Mouse (Mus musculus) lung, postnatal 0 days (tissue): Measurements from ENCODE around the gene Triobp. TPM values are rescaled to one million over a fixed set of nuclear protein-coding genes. Genes with fewer than 3 reads are reported as not detected.

Experiments used
- ATAC-seq: fragments of 200-750 bp; cut with Nextera tagmentation; 2 replicates; pipeline ENCODE4 v1.8.0; 2017; ENCODE audit warnings: moderate library complexity
- DNase-seq: peaks from one replicate; pipeline ENCODE4 v3.0.0-alpha.2; 2016; ENCODE audit warnings: low spot score
- H3K27ac ChIP-seq: fragments of 300-500 bp; sonication (generic); 2 replicates; pipeline ENCODE4 v1.5.1; 2014; ENCODE audit warnings: antibody characterized with exemption, mild to moderate bottlenecking, low read length, mixed read lengths
- H3K27me3 ChIP-seq: fragments of 300-500 bp; sonication (generic); replicated peaks from 2 replicates; pipeline ENCODE4 v1.6.1; 2014; ENCODE audit warnings: low read length, mixed read lengths; ENCODE audit not compliant: insufficient read depth
- H3K36me3 ChIP-seq: fragments of 300-500 bp; sonication (generic); 2 replicates; pipeline ENCODE4 v1.6.1; 2014; ENCODE audit warnings: low read length, mixed read lengths; ENCODE audit not compliant: insufficient read depth
- H3K4me1 ChIP-seq: fragments of 300-500 bp; sonication (generic); 2 replicates; pipeline ENCODE4 v1.6.1; 2014; ENCODE audit warnings: antibody characterized with exemption, low read depth, low read length, mixed read lengths; ENCODE audit not compliant: insufficient read depth
- H3K4me2 ChIP-seq: fragments of 300-500 bp; sonication (generic); replicated peaks from 2 replicates; pipeline ENCODE4 v1.6.1; 2014; ENCODE audit warnings: low read depth, mild to moderate bottlenecking, low read length, moderate library complexity, mixed read lengths
- H3K4me3 ChIP-seq: fragments of 300-500 bp; sonication (generic); 2 replicates; pipeline ENCODE4 v1.5.1; 2014; ENCODE audit warnings: low read depth, low read length
- H3K9ac ChIP-seq: fragments of 300-500 bp; sonication (generic); replicated peaks from 2 replicates; pipeline ENCODE4 v1.6.1; 2014; ENCODE audit warnings: low read depth, mild to moderate bottlenecking
- H3K9me3 ChIP-seq: fragments of 300-500 bp; sonication (generic); 2 replicates; pipeline ENCODE4 v1.6.1; 2016; ENCODE audit warnings: low read length, mixed read lengths
- CTCF ChIP-seq: IDR thresholded peaks from 2 replicates; pipeline ENCODE4 v1.5.1; 2016; ENCODE audit warnings: antibody characterized with exemption, mild to moderate bottlenecking
- EP300 ChIP-seq: IDR thresholded peaks from 2 replicates; pipeline ENCODE4 v1.6.1; 2016; ENCODE audit warnings: antibody characterized with exemption, mild to moderate bottlenecking, control low read depth
- WGBS: fragments of 180-500 bp; shearing (Covaris S2); extraction: QIAGEN DNeasy Blood & Tissue Kit; methylation state at CpG from one replicate; pipeline ENCODE4 v1.1.7; 2014; 5-methylcytosine and 5-hydroxymethylcytosine counted together
- polyA plus RNA-seq: library from polyadenylated mRNA; unstranded; fragments of >200 nt; fragmentation: Nextera tagmentation; extraction: Ambion mirVana; gene quantifications from 2 replicates; pipeline ENCODE4 v1.2.1, GENCODE M21; 2015

Gene Triobp
- polyA plus RNA-seq, 1 experiment from 2014 or later = 23.9 TPM

DNA sequence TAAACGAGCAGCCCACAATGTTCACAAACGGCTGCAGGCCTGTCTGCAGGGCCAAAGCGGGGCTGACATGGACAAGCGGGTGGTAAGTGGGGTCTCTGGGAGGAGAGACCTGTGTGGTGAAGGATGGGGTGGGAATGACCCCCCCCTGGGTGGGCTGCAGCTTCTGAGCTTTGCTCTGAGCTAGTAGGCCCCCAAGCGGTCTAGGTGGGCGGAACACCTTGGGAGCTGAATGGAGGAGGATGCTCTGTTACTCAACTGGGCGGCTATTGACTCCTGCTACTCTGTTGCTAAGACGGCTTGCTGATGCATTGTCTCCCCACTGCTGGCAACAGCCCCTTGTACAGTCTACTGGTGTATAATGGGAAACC, 46.1 kb upstream of the Triobp start:
- H3K27ac ChIP-seq = peak overlapping the region; percentile 62; the same call in 1 of the 2 replicates
- peaks cover 15% of the 10 kb centered on the region; the same call in 1 of the 2 replicates for H3K36me3 ChIP-seq
- no peak overlapping the region; the same call in 1 of the 2 replicates for H3K4me2 ChIP-seq
- 0 out of 2 replicates have a peak overlapping the region, but pooled peaks have one; percentile 58 for H3K9ac ChIP-seq
- no peaks in the 10 kb centered on the region for H3K9me3 ChIP-seq
- DNase-seq = no peak
- H3K4me1 ChIP-seq = peaks cover 23% of the 10 kb centered on the region
- H3K4me3 ChIP-seq = no peak overlapping the region
- TF ChIP-seq CTCF = peak; percentile 21; the same call in 1 of the 2 replicates
- TF ChIP-seq EP300 = no peak
- 55% methylated on average over 8 of the region's 8 CpGs for WGBS
- no peaks in the 10 kb centered on the region for H3K27me3 ChIP-seq
- ATAC-seq = no peak

DNA sequence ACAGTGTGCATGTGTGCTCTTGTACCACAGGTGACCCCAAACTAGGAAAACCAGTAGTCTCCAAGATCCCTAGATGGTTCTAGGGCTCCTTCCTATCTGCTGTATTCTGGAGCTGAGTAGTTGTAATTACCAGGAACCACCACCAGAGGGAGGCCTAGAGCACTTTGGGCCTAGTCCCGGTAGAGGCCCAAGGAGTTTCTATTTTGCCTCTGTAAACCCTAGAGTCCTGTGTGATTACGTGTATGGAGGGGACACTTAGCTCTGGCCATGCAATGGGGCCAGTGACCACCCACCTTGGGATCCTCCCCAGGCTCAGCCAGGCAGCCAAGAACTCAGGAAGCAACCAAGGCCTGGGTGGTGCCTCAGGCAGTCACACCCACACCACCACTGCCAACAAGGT, 44.3 kb upstream of the Triobp start:
- peak; percentile 89 for DNase-seq
- 3% methylated on average over 2 of the region's 2 CpGs for WGBS
- Histone ChIP-seq H3K36me3 (peaks cover 24% of the 10 kb centered on the region; the same call in 1 of the 2 replicates), H3K4me1 (peaks cover 23% of the 10 kb centered on the region), H3K27ac (no peak overlapping the region), H3K27me3 (no peaks in the 10 kb centered on the region), H3K4me3 (no peak overlapping the region), H3K9me3 (no peaks in the 10 kb centered on the region), H3K9ac (no peak overlapping the region), H3K4me2 (no peak overlapping the region)
- TF ChIP-seq EP300 (no peak), CTCF (peak; percentile 95)
- peak; percentile 23 for ATAC-seq

DNA sequence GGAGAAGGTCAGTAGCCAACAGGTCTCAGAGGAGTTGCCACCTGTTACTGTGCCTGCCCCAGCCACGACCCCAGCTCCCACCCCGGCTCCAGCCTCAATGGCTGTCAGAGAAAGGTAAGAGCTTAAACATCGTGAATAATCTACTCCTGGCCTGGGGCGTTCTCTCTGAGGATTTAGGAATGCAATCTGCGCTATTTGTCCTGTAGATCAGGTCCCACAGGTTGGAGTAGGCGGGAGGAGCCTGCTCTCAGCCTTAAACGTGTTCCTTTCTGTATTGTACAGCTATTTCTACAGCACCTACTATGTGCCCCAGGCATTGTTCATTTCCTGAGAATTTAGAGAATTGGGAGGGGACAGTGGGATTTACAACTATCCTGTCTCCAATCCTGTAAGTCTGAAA, 39.1 kb upstream of the Triobp start:
- WGBS = 69% methylated on average over 7 of the region's 7 CpGs
- no peak overlapping the region for H3K27ac ChIP-seq

DNA sequence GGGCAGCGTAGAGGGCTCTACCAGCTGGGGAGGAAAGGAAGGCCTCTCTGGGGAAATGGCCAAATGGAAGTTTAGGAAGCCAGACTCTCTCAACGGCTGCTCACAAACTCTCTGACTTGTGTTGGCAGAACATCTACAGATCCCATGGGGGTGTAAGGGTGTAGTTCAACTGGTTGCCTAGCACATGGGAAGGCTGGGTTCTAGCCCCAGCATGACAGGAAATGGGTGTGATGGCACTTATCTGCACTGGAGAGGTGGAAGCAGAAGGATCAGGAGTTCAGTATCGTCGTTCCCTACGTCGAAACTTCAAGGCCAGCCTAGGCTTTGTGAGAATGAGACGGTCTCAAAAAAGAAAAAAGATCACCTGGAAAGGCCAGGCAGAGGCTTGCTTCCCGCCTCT, 38.5 kb upstream of the Triobp start:
- WGBS = 86% methylated on average over 8 of the region's 8 CpGs
- no peak overlapping the region for H3K4me3 ChIP-seq
- no peak overlapping the region for H3K4me2 ChIP-seq
- ATAC-seq = no peak
- no peaks in the 10 kb centered on the region for H3K9me3 ChIP-seq
- H3K9ac ChIP-seq = no peak overlapping the region
- no peaks in the 10 kb centered on the region for H3K27me3 ChIP-seq
- no peak for DNase-seq
- no peak overlapping the region for H3K27ac ChIP-seq
- TF ChIP-seq EP300 (no peak), CTCF (no peak)
- peaks cover 44% of the 10 kb centered on the region for H3K36me3 ChIP-seq
- peaks cover 2% of the 10 kb centered on the region; the same call in 1 of the 2 replicates for H3K4me1 ChIP-seq

More for the DNA sequence above, 39.1 kb upstream of the Triobp start:
- TF ChIP-seq EP300 = no peak
- TF ChIP-seq CTCF = no peak
- Histone ChIP-seq H3K9ac (no peak overlapping the region), H3K36me3 (peaks cover 44% of the 10 kb centered on the region), H3K27me3 (no peaks in the 10 kb centered on the region), H3K4me1 (no peaks in the 10 kb centered on the region), H3K4me3 (no peak overlapping the region), H3K4me2 (no peak overlapping the region), H3K9me3 (no peaks in the 10 kb centered on the region)
- DNase-seq (no peak), ATAC-seq (no peak)

DNA sequence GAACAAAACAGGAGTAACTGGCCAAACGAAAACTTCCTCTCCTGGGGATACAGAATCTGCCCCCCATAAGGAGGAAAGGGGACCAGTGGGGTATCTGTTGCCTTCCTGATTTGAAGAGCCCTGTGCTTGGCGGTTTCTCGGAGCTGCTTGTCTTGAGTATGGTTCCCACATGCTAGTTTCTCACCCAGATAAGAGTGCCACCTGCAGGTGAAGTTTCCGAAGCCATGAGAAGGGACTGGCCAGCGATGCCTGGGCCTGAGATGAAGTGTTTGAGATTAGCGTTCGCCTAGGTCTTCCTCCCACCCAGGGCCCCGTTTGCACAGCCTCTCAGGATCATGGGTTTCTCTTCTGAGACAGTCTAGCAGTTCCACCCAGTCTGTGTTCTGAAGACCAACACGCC, 35.5 kb upstream of the Triobp start:
- peak; percentile 69 for TF ChIP-seq CTCF
- TF ChIP-seq EP300 = no peak
- no peaks in the 10 kb centered on the region for H3K9me3 ChIP-seq
- H3K4me2 ChIP-seq = no peak overlapping the region
- peaks cover 26% of the 10 kb centered on the region for H3K36me3 ChIP-seq
- H3K27ac ChIP-seq = no peak overlapping the region
- no peak overlapping the region for H3K9ac ChIP-seq
- 0 out of 2 replicates have a peak, but pooled peaks cover 4% of the 10 kb centered on the region for H3K27me3 ChIP-seq
- no peak overlapping the region for H3K4me3 ChIP-seq
- H3K4me1 ChIP-seq = peaks cover 10% of the 10 kb centered on the region; the same call in 1 of the 2 replicates
- DNase-seq (peak; percentile 54), ATAC-seq (no peak)
- WGBS = 29% methylated on average over 9 of the region's 9 CpGs

DNA sequence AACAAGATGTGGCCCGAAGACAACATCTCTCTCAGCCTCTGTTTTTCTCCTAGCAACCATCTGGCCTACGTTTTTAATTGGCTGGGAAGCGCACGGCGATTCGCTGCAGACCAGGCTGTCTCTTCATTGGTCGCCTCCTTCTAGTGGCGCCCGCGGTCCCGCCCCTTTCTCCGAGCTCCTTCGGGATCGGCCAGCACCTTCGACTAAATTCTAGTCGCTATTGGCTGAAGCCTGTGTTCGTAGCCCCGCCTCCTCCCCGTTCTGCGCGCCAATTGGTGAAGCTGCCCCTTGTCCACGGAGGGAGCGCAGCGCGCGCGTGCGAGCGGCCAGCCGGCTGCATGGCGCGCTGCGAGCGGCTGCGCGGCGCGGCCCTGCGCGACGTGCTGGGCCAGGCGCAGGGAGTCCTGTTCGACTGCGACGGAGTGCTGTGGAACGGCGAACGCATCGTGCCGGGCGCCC, 33.9 kb upstream of the Triobp start, which contains the start of gene Pdxp:
Gene Pdxp (plus strand): TSS at position 288 of the 459 bp plus-strand sequence.
- peak within 1 kb of the TSS; percentile 88 for H3K4me2 ChIP-seq
- ATAC-seq (peak; percentile 94), DNase-seq (peak; percentile 99)
- 0 out of 2 replicates have a peak within 1 kb of the TSS, but pooled peaks have one; percentile 16 for H3K9ac ChIP-seq
- H3K4me3 ChIP-seq = peak within 1 kb of the TSS; percentile 41
- H3K4me1 ChIP-seq = peaks cover 10% of the 10 kb centered on the region; the same call in 1 of the 2 replicates
- H3K27ac ChIP-seq = 0 out of 2 replicates have a peak within 1 kb of the TSS, but pooled peaks have one; percentile 38
- no peaks in the 10 kb centered on the region for H3K9me3 ChIP-seq
- TF ChIP-seq EP300 (no peak), CTCF (0 out of 2 replicates have a peak, but pooled peaks have one; percentile 4)
- peaks cover 15% of the 10 kb centered on the region; the same call in 1 of the 2 replicates for H3K36me3 ChIP-seq
- H3K27me3 ChIP-seq = 0 out of 2 replicates have a peak, but pooled peaks cover 4% of the 10 kb centered on the region
- WGBS = under 1% methylated on average over 41 of the region's 51 CpGs
